Mouse (Mus musculus): Measurements from ENCODE around the gene Gm13694.

Gene Gm13694

DNA sequence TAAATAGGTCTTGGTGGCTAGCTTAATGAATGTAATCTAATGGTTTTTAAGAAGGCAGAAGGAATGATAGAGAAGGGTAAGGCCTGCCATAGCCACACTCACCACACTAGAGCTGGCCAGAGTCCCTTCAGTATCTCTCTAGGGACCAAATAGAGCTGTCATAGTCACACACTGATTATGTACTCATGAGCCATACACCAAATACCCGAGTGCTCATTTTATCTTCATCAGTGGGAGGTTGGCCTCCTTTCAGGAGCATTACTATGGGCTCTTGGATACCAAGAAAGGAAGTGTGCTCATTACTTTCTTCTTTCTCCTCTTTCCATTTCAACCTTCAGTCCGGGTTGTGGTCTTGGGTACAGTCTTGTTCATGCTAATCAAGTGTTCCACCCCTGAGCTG lies 43.2 kb downstream of the Gm13694 start:
- in situ Hi-C loops (cut with MboI; ENCODE audit: unreplicated experiment in 2 of 2) = loop anchor here (25.0 kb wide), 6 partner anchors 235 to 1935 kb away; partner anchors contain the start of genes Calcrl (in 2 of the 2), P2rx3 (in 1 of the 2), Ssrp1 (in 1 of the 2) and Tnks1bp1 (in 1 of the 2)

GRCm38 (mm10) chr2:84022905-84023304 lies 44.2 kb downstream of the Gm13694 start:
- in situ Hi-C loops (cut with MboI; ENCODE audit: unreplicated experiment in 2 of 2) = loop anchor here (25.0 kb wide), 6 partner anchors 236 to 1936 kb away; partner anchors contain the start of genes Calcrl (in 2 of the 2), P2rx3 (in 1 of the 2), Ssrp1 (in 1 of the 2) and Tnks1bp1 (in 1 of the 2)

DNA sequence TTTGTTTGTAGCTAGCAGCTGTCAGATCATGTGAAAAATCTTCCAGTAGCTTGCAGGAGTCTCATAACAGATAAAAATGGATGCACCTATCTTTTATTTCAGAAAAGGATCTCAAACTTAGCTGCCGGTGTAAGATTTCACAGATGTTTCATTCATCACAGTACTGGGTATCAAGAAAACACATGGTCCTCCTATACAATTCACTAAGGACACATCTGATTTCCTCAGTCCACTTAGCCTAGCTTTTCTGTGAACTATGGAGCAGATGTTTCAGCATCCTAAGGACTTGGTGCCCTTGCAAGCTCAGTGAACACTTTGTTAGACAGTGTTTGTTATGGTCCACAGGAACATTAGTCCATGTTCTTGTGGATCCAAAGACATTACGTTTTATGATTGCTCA lies 44.6 kb downstream of the Gm13694 start:
- in situ Hi-C loops (cut with MboI; ENCODE audit: unreplicated experiment in 2 of 2) = loop anchor here (25.0 kb wide), 6 partner anchors 236 to 1936 kb away; partner anchors contain the start of genes Calcrl (in 2 of the 2), P2rx3 (in 1 of the 2), Ssrp1 (in 1 of the 2) and Tnks1bp1 (in 1 of the 2)

GRCm38 (mm10) chr2:84025217-84025616 lies 46.5 kb downstream of the Gm13694 start:
- in situ Hi-C loops (cut with MboI; ENCODE audit: unreplicated experiment in 2 of 2) = no loop called here
